Mouse (Mus musculus) megakaryocyte-erythroid progenitor cell, adult 5-6 weeks (primary cell): ENCODE measurements around the gene Nipa2. TPM values are rescaled to one million over a fixed set of nuclear protein-coding genes. Genes with fewer than 3 reads are reported as not detected.
"Not testable (repeated sequence)": the region's sequence is repeated elsewhere in the genome, so short reads cannot be mapped to it uniquely, and the experiment has no call there.

Experiments
- ATAC-seq: replicated peaks from 2 replicates; pipeline ENCODE4 v1.8.0; 2016; ENCODE audit warnings: mild to moderate bottlenecking, inconsistent platforms; ENCODE audit not compliant: severe bottlenecking, poor library complexity, low FRiP score, low TSS enrichment
- total RNA-seq, 2 experiments: library from RNA; stranded (forward) in 1 of 2; stranded (reverse) in 1 of 2; fragments of 200-1000, 215-1000 nt in 1 of 2; fragments of >200 nt in 1 of 2; fragmentation: Nextera tagmentation in 1 of 2; gene quantifications; 2 replicates each; pipeline ENCODE4 v1.2.3; 2014 to 2017

Nipa2 gene
- total RNA-seq, 2 experiments from 2014 or later = 26.9 to 27.6 TPM

GRCm38 (mm10) chr7:55957178-55957577 is 5.1 kb downstream of the Nipa2 start:
- no peak for ATAC-seq

DNA sequence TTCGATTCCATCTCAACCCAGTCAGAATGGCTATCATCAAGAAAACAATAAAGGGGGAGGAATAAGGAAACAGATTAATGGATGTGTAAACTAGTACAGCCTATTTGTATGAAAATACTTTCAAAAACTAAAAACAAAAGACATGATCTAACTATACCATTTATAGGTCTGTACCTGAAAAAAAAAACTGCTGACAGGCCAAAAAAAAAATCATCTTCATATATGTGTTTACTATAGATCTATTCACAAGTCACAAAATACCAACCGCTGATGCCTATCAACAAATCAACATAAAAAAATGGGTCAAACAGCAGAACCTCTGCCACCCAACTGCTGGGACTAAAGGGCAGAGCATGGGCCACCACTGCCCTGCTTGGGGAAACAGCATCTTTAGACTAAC is 6.2 kb downstream of the Nipa2 start:
- no peak for ATAC-seq

DNA sequence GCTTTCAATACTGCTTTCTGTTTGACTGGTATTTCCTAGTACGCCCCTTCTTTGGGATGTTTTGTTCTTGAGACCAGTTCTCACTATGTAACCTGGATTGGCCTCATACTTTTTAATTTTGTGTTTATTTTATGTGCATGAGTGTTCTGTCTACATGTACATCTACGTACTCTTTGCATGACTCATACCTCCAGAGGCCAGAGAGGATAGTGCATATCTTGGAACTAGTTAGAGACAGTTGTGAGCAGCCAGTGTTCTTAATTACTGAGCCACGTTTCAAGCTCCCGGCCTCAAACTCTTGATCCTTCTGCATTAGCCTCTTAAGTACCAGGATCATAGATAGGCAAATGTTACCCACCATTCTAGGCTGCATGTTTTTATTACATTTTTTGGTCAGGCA is 23.9 kb downstream of the Nipa2 start:
- no peak for ATAC-seq

DNA sequence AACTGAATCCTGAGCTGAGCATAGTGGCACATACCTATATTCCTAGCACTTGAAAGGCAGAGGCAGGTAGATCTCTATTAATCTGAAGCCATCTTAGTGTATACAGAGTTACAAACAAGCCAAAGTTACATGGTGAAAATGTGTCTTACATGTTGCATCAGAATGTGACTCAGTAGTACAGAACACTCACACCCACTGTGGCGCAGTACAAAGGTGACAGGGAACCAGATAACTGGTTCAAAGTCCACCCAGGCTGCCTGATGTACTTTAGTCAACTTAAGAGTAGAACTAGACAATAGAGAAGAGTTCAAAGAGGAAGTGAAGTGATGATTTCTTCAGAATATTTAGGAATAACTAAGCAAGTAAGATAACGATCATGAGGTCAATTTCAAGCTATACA is 27.3 kb downstream of the Nipa2 start:
- ATAC-seq = no peak

GRCm38 (mm10) chr7:55928649-55929048 is 33.6 kb downstream of the Nipa2 start:
- ATAC-seq = no peak

GRCm38 (mm10) chr7:55927262-55927661 is 35.0 kb downstream of the Nipa2 start:
- ATAC-seq = no peak

DNA sequence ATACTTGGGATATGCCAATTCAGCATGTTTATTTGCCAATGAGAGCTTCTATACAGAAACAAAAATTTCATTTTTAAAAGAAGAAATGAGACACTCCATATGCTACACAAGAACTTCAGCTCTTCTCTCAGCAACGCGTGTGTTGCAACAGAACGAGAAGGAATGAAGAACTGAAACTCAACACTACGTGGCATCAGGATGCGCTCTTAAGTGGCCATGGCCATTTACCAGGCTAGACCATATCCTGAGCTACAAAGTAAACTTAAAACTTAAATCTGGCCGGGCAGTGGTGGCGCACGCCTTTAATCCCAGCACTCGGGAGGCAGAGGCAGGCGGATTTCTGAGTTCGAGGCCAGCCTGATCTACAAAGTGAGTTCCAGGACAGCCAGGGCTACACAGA is 43.9 kb downstream of the Nipa2 start:
- ATAC-seq = not testable (repeated sequence)

DNA sequence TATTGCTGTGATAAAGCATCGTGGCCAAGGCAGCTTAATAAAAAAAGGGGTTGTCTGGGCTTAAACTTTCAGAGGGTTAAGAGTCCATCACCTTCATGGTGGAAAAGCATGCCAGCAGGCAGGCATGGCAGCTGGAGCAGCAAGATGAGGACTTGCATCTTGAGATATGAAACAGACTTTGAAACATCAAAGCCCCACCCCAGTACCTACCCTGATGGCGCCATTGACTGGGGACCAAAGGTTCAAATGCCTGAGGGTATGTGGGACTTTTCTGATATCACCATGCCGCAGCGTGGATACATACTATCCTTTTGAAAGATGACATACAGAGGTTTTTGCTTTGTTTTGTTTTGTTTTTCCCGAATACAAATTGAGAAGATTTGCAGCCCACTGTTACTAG is 50.2 kb downstream of the Nipa2 start:
- no peak for ATAC-seq

DNA sequence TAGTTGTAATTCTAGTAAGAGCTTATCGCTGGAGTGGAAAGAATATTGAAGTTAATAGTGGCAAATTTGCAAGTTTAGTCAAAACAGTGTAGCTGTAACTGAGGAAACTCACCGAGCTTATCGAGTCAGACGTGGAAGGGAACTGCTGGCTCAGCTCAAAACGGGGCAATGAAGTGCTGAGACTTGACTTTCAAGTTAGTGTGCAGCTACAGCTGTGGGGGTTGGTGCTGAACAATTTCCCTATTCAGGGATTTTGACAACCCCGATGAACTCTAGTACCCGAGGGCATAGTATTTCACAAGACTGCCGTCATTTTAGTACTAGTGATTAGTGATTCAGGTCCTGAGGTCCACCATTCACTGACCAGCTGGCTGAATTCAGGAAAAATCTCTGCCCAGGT is 50.9 kb downstream of the Nipa2 start:
- ATAC-seq = no peak

- ATAC-seq = no peak
Measured at GRCm38 (mm10) chr7:55910356-55910755, 51.9 kb downstream of the Nipa2 start.

GRCm38 (mm10) chr7:55909519-55909918 is 52.8 kb downstream of the Nipa2 start:
- ATAC-seq = no peak

DNA sequence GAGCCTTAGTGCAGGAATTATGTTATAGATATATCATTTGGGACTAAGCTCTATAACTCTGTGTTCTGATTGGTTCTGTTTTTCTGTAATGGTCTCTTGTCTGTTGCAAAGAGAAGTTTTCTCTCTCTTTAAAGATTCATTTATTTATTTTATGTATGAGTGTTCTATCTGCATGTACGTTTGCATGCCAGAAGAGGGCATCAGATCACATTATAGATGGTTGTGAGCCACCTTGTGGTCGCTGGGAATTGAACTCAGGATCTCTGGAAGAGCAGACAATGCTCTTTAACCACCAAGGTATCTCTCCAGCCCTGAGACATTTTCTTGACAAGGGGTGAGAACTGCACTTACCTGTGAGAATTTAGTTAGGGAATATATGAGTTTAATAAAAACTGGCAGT is 56.8 kb downstream of the Nipa2 start:
- no peak for ATAC-seq

DNA sequence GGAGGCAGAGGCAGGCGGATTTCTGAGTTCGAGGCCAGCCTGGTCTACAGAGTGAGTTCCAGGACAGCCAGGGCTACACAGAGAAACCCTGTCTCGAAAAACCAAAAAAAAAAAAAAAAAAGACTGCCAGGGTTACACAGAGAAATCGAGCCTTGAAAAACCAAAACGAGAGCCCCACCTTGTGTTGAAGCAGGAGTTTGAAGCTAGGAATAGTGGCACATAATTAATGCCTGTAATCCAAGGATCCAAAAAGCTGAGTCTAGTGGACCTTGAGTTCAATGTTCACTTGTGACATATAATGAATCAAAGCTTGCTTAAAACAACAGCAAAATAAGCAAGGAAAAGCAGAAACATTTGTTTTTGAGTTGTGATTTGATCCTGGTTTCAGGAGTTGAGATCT is 58.5 kb downstream of the Nipa2 start:
- no peak for ATAC-seq

DNA sequence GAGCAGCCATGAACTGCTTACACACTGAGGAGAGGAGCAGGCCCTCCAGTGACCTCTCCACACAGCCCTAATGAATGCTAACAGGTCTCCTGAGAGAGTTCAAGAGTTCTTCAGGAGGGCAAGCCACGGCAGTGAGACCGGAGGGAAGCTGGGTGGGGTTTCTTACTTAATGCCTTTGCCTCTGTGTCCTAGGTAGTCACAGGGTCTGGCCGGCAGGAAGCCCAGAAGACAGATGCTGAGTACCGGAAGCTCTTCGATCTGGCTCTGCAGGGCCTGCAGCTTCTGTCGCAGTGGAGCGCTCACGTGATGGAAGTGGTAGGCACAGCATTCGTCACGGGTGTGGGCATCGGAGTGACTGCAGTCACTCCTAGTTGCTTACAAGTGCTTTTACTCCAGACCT is 70.5 kb downstream of the Nipa2 start:
- no peak for ATAC-seq

GRCm38 (mm10) chr7:55890731-55891130 is 71.5 kb downstream of the Nipa2 start:
- ATAC-seq = no peak

DNA sequence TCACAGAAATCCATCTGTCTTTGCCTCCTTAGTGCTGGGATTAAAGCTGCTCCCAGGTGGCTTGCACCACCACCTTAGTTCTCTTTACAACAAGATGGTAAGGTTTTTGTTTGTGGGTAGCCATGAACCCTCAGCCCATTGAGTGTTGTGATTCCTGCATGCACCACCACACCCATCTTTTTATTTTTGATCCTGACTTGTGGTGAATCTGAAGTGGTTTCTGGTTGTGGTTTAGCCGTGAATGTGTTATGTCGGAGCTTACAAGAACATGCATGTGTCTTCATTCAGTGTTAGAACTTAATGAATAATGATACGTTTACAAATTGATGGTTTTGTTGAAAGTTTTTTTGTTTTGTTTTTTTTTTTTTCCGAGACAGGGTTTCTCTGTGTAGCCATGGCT is 72.3 kb downstream of the Nipa2 start:
- ATAC-seq = no peak

GRCm38 (mm10) chr7:55888603-55889002 is 73.7 kb downstream of the Nipa2 start:
- no peak for ATAC-seq

Other genes with a start within 250 kb of the Nipa2 start
- not detected in 2 replicates for gene Siglech, start 194.3 kb downstream of the Nipa2 start, total RNA-seq (2014; fragmentation: Nextera tagmentation)
- gene Siglech, start 194.3 kb downstream of the Nipa2 start, total RNA-seq (2017) = 0.15 TPM in 1 of 2 replicates, not detected in the other
- gene Tubgcp5, start 168.3 kb downstream of the Nipa2 start, total RNA-seq (2014; fragmentation: Nextera tagmentation) = 34.9 and 43.8 TPM in 2 replicates
- gene Tubgcp5, start 168.3 kb downstream of the Nipa2 start, total RNA-seq (2017) = 32.7 and 55.7 TPM in 2 replicates
- gene Cyfip1, start 120.7 kb downstream of the Nipa2 start, total RNA-seq (2014; fragmentation: Nextera tagmentation) = 21.4 and 42.4 TPM in 2 replicates
- gene Cyfip1, start 120.7 kb downstream of the Nipa2 start, total RNA-seq (2017) = 20.4 and 58.9 TPM in 2 replicates
- gene Nipa1, start 57.5 kb upstream of the Nipa2 start, total RNA-seq (2014; fragmentation: Nextera tagmentation) = 12.6 and 16.9 TPM in 2 replicates
- gene Nipa1, start 57.5 kb upstream of the Nipa2 start, total RNA-seq (2017) = 25.5 and 31.7 TPM in 2 replicates
- 41.7 and 59.7 TPM in 2 replicates for gene Herc2, start 87.7 kb upstream of the Nipa2 start, total RNA-seq (2014; fragmentation: Nextera tagmentation)
- 30.8 and 51.5 TPM in 2 replicates for gene Herc2, start 87.7 kb upstream of the Nipa2 start, total RNA-seq (2017)